Mouse (Mus musculus): ENCODE measurements around the gene Mast4.
"Not testable (repeated sequence)": the region's sequence is repeated elsewhere in the genome, so short reads cannot be mapped to it uniquely, and the experiment has no call there.

Gene Mast4

GRCm38 (mm10) chr13:102746803-102747561, 587.3 kb downstream of the Mast4 start:
- no peak for DNase-seq (ENCODE audit: low read depth)

- DNase-seq (ENCODE audit: low read depth), result no peak
Measured at GRCm38 (mm10) chr13:102745626-102746342, 588.5 kb downstream of the Mast4 start.

- no peak for DNase-seq (ENCODE audit: low read depth)
Measured at GRCm38 (mm10) chr13:102745270-102745600, 589.1 kb downstream of the Mast4 start.

- peak; percentile 39 for DNase-seq (ENCODE audit: low read depth)
Measured at GRCm38 (mm10) chr13:102744481-102745269, 589.6 kb downstream of the Mast4 start.

- no peak for DNase-seq (ENCODE audit: low read depth)
Measured at GRCm38 (mm10) chr13:102739720-102740535, 594.4 kb downstream of the Mast4 start.

GRCm38 (mm10) chr13:102737811-102738210, 596.5 kb downstream of the Mast4 start:
- DNase-seq (ENCODE audit: low read depth), result no peak

GRCm38 (mm10) chr13:102733063-102733462, 601.2 kb downstream of the Mast4 start:
- DNase-seq (ENCODE audit: low read depth), result no peak

GRCm38 (mm10) chr13:102728951-102729350, 605.3 kb downstream of the Mast4 start:
- not testable (repeated sequence) for DNase-seq (ENCODE audit: low read depth)

- peak; percentile 25 for DNase-seq (ENCODE audit: low read depth)
Measured at GRCm38 (mm10) chr13:102728035-102728434, 606.3 kb downstream of the Mast4 start.

- no peak for DNase-seq (ENCODE audit: low read depth)
Measured at GRCm38 (mm10) chr13:102726876-102727275, 607.4 kb downstream of the Mast4 start.

GRCm38 (mm10) chr13:102725906-102726305, 608.4 kb downstream of the Mast4 start:
- DNase-seq (ENCODE audit: low read depth), result no peak

GRCm38 (mm10) chr13:102725416-102725815, 608.9 kb downstream of the Mast4 start:
- no peak for DNase-seq (ENCODE audit: low read depth)

GRCm38 (mm10) chr13:102716973-102717372, 617.3 kb downstream of the Mast4 start:
- no peak for DNase-seq (ENCODE audit: low read depth)

GRCm38 (mm10) chr13:102700744-102701143, 633.6 kb downstream of the Mast4 start:
- DNase-seq (ENCODE audit: low read depth), result no peak

GRCm38 (mm10) chr13:102700176-102700575, 634.1 kb downstream of the Mast4 start:
- DNase-seq (ENCODE audit: low read depth), result no peak

- DNase-seq (ENCODE audit: low read depth), result no peak
Measured at GRCm38 (mm10) chr13:102698751-102699323, 635.5 kb downstream of the Mast4 start.

- no peak for DNase-seq (ENCODE audit: low read depth)
Measured at GRCm38 (mm10) chr13:102698335-102698734, 636.0 kb downstream of the Mast4 start.

GRCm38 (mm10) chr13:102695121-102695905, 639.0 kb downstream of the Mast4 start:
- DNase-seq (ENCODE audit: low read depth), result no peak

GRCm38 (mm10) chr13:102694154-102694553, 640.1 kb downstream of the Mast4 start:
- no peak for DNase-seq (ENCODE audit: low read depth)

- DNase-seq (ENCODE audit: low read depth), result no peak
Measured at GRCm38 (mm10) chr13:102693341-102693801, 640.9 kb downstream of the Mast4 start, which contains the start of gene Cd180. Gene Cd180, plus strand, starts transcription at chr13:102693558.

All from c-Kit-positive CD71-negative TER-119-negative erythroid progenitor cells, embryonic 14.5 days (primary cell).